Comparison of ENCODE assay signal across 7 mouse cellular contexts in the genomic region with DNA sequence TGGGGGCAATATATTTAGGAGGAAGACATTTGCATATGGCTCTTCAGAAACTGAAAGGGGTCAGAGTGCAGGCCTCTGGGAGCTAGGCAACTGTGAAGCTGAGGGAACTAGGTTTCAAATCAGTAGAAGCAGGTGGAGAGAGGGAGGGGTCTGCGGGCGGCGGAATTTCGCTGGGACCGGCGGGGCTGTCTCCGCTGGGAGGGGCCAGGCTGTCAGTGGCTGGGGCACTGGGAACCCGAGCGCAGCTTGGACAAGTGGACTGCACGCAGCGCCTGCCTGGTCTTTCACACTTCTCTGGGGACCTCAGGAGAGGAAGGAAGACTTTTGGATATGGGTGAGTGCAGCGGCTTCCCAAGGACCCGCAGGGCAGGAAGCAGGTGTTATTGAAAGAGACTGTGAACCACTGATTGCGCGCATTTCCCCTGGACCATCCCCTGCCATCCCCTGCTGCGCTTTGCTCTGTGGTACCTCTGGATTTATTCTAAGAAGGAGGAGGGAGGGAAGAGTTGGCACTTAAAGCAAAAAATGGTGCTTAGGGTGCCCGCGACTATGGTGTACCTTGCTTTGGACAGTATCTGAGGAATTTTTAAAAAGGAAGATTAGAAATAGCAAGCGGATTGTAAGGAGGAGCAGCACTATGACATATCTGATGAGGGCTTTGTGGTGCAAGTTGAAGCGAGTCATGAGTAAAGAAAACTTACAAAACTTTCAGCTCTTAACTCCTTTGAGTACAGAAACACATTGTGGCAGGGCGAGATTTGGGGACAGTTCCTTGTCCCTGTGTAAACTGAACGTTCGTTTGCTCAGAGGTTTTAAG.
A peak's percentile ranks its signal among the peaks of the same experiment; 100 is the strongest.
DNase-seq lines count a peak whose midpoint lies in the region; ATAC-seq lines count a peak whose summit lies in the region.

No protein-coding gene starts in this region.

- DNase-seq in R1 (ENCODE audit: low read depth, low spot score) = peak; percentile 67
- peak; percentile 3 for DNase-seq in cerebellum, adult 9-11 months
- DNase-seq in left cerebral cortex, postnatal 25 days (ENCODE audit: low spot score in 2 of 2) = peak; percentile 19 to 21
- DNase-seq in lung, postnatal 4 days = peak; percentile 5 to 35
- peak; percentile 16 for DNase-seq in splenic B cell, adult 2 months (ENCODE audit: low read depth, low spot score)

- H3K9ac ChIP-seq in hindbrain, embryonic 16.5 days (ENCODE audit: low read depth, low read length) = peak overlapping the region; percentile 60

- intact Hi-C loops in left cerebral cortex, postnatal 25 days (cut with DNase I) = no loop called here

- H3K27me3 ChIP-seq in hindbrain, embryonic 16.5 days (replicated peaks; ENCODE audit: control insufficient read depth, insufficient read depth, low read length) = no peaks in the 10 kb centered on the region
- H3K27me3 ChIP-seq in splenic B cell, adult 2 months (ENCODE audit: control insufficient read depth, insufficient read depth, low read length, poor library complexity, severe bottlenecking) = no peaks in the 10 kb centered on the region

- peak overlapping the region; percentile 96 for H3K4me2 ChIP-seq in hindbrain, embryonic 16.5 days (ENCODE audit: low read length)

- H3K4me1 ChIP-seq in hindbrain, embryonic 16.5 days (ENCODE audit: control insufficient read depth, insufficient read depth, low read depth, low read length) = peaks cover 12% of the 10 kb centered on the region

- H3K9me3 ChIP-seq in hindbrain, embryonic 16.5 days (ENCODE audit: control insufficient read depth, low read length) = no peaks in the 10 kb centered on the region

- H3K4me3 ChIP-seq in hindbrain, embryonic 16.5 days (ENCODE audit: low read length) = peak overlapping the region; percentile 49

- ATAC-seq in frontal cortex, adult (ENCODE audit: low TSS enrichment) = peak; percentile 60
- peak; percentile 69 for ATAC-seq in hindbrain, embryonic 16.5 days

- no peaks in the 10 kb centered on the region for H3K36me3 ChIP-seq in hindbrain, embryonic 16.5 days (ENCODE audit: control insufficient read depth, insufficient read depth, low read length)
- H3K36me3 ChIP-seq in splenic B cell, adult 2 months (ENCODE audit: control insufficient read depth, insufficient read depth, low read length, poor library complexity, severe bottlenecking) = no peaks in the 10 kb centered on the region

- H3K27ac ChIP-seq in hindbrain, embryonic 16.5 days (ENCODE audit: low read depth, low read length) = peak overlapping the region; percentile 77

- 0% methylated on average over 23 of the region's 23 CpGs for WGBS in hindbrain, embryonic 16.5 days

Comparison
In these comparisons a context has a peak if more than half of its experiments do, and no peak if none do; other contexts are left out.
1. Peak in every context shown above with its lines: DNase-seq, ATAC-seq, H3K4me3 ChIP-seq and H3K27ac ChIP-seq.
2. DNase-seq: peak in every context shown above with its lines; median percentile 67 in R1; 20 in left cerebral cortex, postnatal 25 days; 20 in lung, postnatal 4 days; 16 in splenic B cell, adult 2 months; 3 in cerebellum, adult 9-11 months.